13 mouse cellular contexts compared by ENCODE assay signal in the genomic region with DNA sequence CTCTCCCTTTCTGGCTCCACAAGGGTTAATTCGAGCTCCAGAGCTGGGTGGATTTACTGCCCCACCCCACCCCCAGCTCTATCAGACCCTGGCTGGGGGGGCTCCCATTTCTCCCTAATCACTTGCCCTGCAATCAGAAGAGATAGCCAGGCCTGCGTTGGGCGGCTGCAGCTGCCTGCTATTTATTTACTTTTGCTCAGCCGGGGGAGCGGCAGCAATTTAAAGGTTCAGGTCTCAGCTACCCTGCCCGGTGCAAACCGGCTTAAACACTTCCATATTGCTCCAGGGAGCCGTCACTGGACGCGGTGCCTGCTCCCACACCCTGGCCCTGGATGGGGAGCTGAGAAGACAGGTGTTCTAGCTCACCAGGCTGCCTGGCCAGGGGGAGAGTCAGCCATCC.
DNase-seq lines count a peak whose midpoint lies in the region; ATAC-seq lines count a peak whose summit lies in the region.
"Had no signal": no experiment of that assay in that cellular context is flagged by ENCODE, and none has a peak within 500 bp of the region (broad histone marks: within the 10 kb centered on the region; RNA-seq: fewer than 3 reads in every experiment).

No protein-coding gene starts in this region.

- 0 out of 2 replicates have a peak overlapping the region, but pooled peaks have one; percentile 5 for H3K9ac ChIP-seq in heart, embryonic 15.5 days
- no peak overlapping the region for H3K9ac ChIP-seq in liver, embryonic 13.5 days
- H3K9ac ChIP-seq: liver, embryonic 15.5 days had no signal

- peak overlapping the region; percentile 94 for H3K27ac ChIP-seq in heart, embryonic 15.5 days
- no peak overlapping the region for H3K27ac ChIP-seq in liver, embryonic 13.5 days
- H3K27ac ChIP-seq: liver, embryonic 15.5 days had no signal

- no peaks in the 10 kb centered on the region for H3K36me3 ChIP-seq in heart, embryonic 15.5 days
- no peaks in the 10 kb centered on the region for H3K36me3 ChIP-seq in liver, embryonic 13.5 days
- H3K36me3 ChIP-seq: liver, embryonic 15.5 days had no signal

- WGBS in heart, embryonic 15.5 days: 11% methylated on average over 10 of the region's 10 CpGs
- WGBS in liver, embryonic 13.5 days (ENCODE audit: insufficient replicate concordance): 20% methylated on average over 10 of the region's 10 CpGs

- intact Hi-C loops in heart, postnatal 14 days (cut with DNase I): loop anchor here (2.0 kb wide), 1 partner anchor 43 kb away; no protein-coding TSS in a partner anchor

- no peak overlapping the region for H3K4me3 ChIP-seq in heart, embryonic 15.5 days
- H3K4me3 ChIP-seq in liver, embryonic 13.5 days (replicated peaks): no peak overlapping the region
- H3K4me3 ChIP-seq: liver, embryonic 15.5 days had no signal

- ATAC-seq in heart, embryonic 15.5 days (replicated peaks; ENCODE audit: insufficient number of reproducible peaks, insufficient read depth, low FRiP score, low read depth): no peak
- 0 out of 2 replicates have a peak, but pooled peaks have one; percentile 22 for ATAC-seq in liver, embryonic 13.5 days (ENCODE audit: low read depth)

- H3K27me3 ChIP-seq in heart, embryonic 15.5 days: no peaks in the 10 kb centered on the region
- H3K27me3 ChIP-seq in liver, embryonic 13.5 days: no peaks in the 10 kb centered on the region
- H3K27me3 ChIP-seq: CH12.LX; liver, embryonic 15.5 days had no signal

- peaks cover 48% of the 10 kb centered on the region for H3K4me1 ChIP-seq in heart, embryonic 15.5 days (replicated peaks)
- H3K4me1 ChIP-seq in liver, embryonic 13.5 days (replicated peaks): peaks cover 13% of the 10 kb centered on the region

- no peak overlapping the region for H3K4me2 ChIP-seq in heart, embryonic 15.5 days
- no peak overlapping the region for H3K4me2 ChIP-seq in liver, embryonic 13.5 days
- H3K4me2 ChIP-seq: liver, embryonic 15.5 days had no signal

- DNase-seq in heart, postnatal 14 days: no peak
- peak; percentile 77 for DNase-seq in embryo, embryonic 10.5 days (ENCODE audit: low spot score)
- DNase-seq in kidney, adult 8-10 months: peak; percentile 26 to 34
- DNase-seq in liver, embryonic 13.5 days: no peak
- DNase-seq in cerebellum, adult 11-12 months: no peak
- DNase-seq in testis, postnatal 14 days (ENCODE audit: low spot score): no peak
- DNase-seq in lung, postnatal 4 days: no peak
- DNase-seq: adrenal gland, adult 8-10 months; cerebellum, adult 2 months; thymus, postnatal 25 days had no signal

- H3K9me3 ChIP-seq in heart, embryonic 15.5 days (replicated peaks): no peaks in the 10 kb centered on the region
- H3K9me3 ChIP-seq in liver, embryonic 13.5 days (replicated peaks): no peaks in the 10 kb centered on the region
- H3K9me3 ChIP-seq: liver, embryonic 15.5 days had no signal

Comparison
In these comparisons a context has a peak if more than half of its experiments do, and no peak if none do; other contexts are left out.
1. DNase-seq: peak in embryo, embryonic 10.5 days (single experiment) and kidney, adult 8-10 months (2 of 2); none in heart, postnatal 14 days (0 of 2), liver, embryonic 13.5 days (single experiment), cerebellum, adult 11-12 months (single experiment), testis, postnatal 14 days (single experiment) and lung, postnatal 4 days (0 of 2).